Mouse (Mus musculus) neutrophil, adult 5-6 weeks (primary cell): ENCODE measurements at regions not wholly inside any gene's neighbourhood (a gene's known extent, or its start where the extent isn't known, plus 50 kb on each side); places are given as distances from the start of the nearest gene placed in this dataset.
"Not testable (repeated sequence)": the region's sequence is repeated elsewhere in the genome, so short reads cannot be mapped to it uniquely, and the experiment has no call there.

Experiments
- ATAC-seq: fragments of 151-379, 151-347 bp; 2 replicates; pipeline ENCODE4 v1.8.0; 2017; ENCODE audit warnings: mild to moderate bottlenecking, moderate TSS enrichment; ENCODE audit not compliant: insufficient number of reproducible peaks, poor library complexity, low FRiP score, severe bottlenecking; ENCODE audit errors: extremely low read depth

- ATAC-seq, result no peak
These were observed 147.6 kb upstream of the Rtl1 start for GRCm38 (mm10) chr12:109747776-109748175.

DNA sequence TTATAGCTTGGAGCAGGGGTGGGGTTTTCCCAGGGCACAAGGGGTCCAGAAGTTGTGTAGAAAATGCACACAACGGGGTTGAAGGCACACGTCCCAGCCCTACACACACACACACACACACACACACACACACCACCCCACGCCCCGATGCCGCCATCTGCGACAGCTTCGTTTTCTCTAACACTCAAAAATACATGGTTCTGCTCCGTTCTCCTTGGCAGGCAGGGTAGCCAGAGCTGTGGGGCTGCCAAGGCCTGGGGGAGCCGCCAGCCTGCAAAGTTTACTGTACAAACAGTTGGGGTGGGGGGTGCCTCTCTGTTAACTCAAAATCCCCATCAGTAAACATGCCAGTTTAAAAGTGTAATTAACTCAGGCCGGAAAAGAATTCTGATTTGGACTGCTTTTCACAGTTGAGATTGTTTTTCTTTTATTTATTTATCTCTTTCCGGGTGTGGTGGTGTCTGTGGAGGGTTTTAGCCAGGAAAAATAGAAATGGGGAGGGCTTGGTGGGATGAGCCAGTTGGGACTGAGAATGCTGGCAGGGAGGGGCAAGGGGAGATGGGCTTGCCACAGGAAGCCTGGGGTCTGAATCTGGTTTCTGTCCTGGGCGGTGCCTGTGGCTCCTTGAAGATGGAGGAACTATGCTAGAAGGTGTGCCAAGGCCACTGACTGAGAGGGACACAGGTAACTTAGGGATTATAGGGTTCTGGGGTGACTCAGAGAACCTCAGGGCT lies 148.4 kb upstream of the Rtl1 start:
- ATAC-seq, result no peak

- ATAC-seq, result no peak
These were observed 149.1 kb upstream of the Rtl1 start for GRCm38 (mm10) chr12:109749256-109749655.

DNA sequence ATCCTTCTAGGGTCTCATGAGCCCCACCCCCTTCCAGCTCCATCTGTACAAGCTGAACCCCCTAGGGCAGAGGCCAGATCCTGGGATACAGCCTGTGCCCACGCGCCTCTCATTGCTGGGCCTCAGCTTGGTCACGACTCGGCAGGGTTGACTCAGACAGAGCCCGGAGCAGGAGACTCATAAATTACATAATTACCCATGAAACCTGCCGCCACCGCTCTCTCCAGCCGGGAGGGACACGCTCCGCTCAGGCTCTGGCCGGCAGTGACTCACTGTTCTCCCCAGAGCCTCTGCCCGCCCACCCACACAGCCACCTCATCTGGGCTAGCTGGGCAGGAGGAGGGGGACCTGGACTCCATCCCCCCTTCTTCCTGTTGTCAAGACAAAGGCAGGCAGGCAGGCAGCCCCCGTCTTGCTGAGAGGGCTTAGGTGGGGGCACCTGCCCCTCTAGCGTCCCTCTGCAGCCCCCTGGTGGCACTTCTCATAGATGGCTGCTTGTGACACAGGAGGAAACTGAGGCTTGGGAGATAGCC lies 149.6 kb upstream of the Rtl1 start:
- ATAC-seq, result no peak

DNA sequence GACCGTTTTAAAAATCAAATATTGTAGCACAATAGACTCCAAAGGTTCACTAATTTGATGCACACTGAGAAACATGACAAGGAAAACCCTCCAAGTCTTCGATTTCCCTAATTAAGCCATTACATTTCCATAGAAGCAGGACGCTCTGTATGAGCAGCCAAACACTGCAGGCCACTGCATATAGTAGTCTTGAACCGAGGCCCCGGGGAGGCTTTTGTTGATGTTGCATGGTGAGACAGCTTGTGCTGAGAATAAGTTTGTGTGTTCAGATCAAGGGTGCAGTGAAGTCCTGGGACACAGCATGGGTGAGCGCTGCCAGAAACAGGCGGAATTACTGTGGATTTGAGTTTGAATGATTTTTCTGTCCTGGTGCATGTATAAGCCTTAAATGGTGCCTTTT lies 154.9 kb upstream of the Rtl1 start:
- no peak for ATAC-seq

DNA sequence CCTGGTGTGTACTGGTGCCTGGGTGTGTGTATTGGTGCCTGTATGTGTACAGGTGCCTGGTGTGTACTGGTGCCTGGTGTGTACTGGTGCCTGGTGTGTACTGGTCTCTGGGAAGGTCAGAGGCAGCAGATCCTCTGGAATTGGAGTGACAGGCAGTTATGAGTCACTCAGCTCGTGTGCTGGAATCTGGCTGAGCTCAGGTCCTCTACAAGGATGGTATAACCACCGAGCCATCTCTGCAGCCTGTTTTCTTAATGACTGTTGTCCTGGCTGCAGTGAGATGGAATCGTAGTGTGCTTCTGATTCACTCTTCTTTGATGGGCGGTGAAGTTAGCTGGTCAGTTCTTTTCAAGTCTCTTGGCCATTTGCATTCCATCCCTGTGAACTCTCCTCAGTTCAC lies 164.2 kb upstream of the Rtl1 start:
- ATAC-seq, result no peak

GRCm38 (mm10) chr12:109766602-109767001 lies 166.5 kb upstream of the Rtl1 start:
- ATAC-seq, result not testable (repeated sequence)

DNA sequence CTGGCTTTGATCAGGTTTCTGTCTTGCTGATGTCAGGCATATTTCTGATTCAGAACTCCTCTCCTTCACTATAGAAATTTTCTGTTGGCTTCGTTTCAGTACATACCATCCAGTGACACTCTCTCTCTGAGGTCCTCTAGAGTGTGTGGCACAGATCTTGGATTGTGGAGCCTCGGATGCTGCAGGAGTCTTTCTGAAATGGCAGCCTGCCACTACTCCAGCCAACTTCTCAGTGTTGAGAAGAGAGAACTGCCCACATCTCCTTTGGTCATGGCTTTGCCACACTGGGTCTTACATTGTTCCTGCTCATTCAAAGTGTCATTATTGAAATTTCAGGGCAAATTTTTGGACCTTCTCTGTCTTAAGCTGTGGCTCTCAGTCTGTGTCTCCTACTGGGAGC lies 172.4 kb upstream of the Rtl1 start:
- ATAC-seq, result no peak

GRCm38 (mm10) chr12:109773909-109774313 lies 173.8 kb upstream of the Rtl1 start:
- no peak for ATAC-seq

DNA sequence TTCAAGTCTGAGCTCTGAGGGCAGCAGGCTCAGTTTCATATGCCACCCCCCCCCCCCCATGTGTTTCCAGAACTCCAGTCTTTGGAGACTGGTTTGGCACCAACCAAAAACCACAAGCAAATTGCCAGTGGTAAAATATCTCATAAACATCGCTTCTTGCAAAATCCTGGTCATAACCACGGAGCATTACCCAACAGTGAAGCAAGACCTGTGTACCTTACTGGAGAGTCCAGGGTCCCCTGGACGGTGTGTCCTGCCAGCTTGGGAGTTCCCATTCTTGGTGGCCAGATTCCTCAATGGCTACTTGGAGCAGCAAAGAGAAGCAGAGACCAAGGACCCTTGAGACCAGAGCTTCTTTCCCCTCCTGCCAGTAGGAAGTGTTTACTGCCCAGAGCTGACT lies 198.7 kb upstream of the Rtl1 start:
- no peak for ATAC-seq

GRCm38 (mm10) chr12:109799395-109799794 lies 199.3 kb upstream of the Rtl1 start:
- no peak for ATAC-seq

DNA sequence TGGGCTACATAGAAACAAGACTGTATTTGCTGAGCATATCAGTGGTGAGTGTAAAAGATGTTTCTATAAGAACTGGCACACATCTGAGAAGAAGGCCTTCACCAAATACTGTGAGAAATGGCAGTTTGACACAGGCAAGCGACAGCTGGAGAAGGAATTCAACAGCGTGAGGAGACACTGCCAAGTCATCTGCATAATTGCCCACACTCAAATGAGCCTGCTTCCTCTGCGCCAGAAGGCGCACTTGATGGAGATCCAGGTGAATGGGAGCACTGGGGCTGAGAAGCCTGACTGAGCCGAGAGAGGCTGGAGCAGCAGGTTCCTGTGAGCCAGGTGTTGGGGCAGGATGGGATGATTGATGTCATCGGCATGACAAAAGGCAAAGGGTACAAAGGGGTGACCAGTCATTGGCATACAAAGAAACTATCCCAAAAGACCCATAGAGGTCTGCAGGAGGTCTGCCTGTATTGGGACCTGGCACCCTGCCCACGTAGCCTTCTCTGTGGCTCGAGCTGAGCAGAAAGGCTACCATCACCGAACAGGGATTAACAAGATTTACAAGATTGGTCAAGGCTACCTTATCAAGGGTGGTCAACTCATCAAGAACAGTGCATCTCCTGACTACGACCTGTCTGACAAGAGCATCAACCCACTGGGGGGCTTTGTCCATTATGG lies 227.2 kb upstream of the Rtl1 start:
- ATAC-seq, result no peak

- ATAC-seq, result no peak
These were observed 230.3 kb upstream of the Rtl1 start for GRCm38 (mm10) chr12:109830303-109831020.

GRCm38 (mm10) chr12:109832964-109833363 lies 232.8 kb upstream of the Rtl1 start:
- no peak for ATAC-seq

DNA sequence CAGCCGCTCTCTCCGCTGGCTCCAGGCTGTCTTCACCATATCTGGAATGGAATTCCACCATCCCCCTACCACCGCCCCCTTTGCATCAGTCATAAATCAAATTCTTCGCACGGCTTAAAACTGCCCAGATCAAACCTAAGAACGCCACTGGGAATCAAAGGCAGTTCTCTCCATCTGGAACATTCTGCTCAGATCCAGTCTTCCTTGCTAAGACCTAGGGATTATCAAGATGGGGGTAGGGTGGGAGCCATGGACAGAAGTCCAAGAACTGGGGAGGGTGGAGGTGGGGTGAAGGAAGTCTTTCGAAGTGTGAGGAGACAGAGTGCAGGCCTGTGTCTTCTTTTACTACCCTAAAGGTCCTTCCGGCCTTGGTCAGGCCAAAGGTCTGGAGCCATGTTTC lies 236.4 kb upstream of the Rtl1 start:
- ATAC-seq, result no peak

GRCm38 (mm10) chr12:109839126-109839587 lies 239.0 kb upstream of the Rtl1 start:
- ATAC-seq, result no peak

DNA sequence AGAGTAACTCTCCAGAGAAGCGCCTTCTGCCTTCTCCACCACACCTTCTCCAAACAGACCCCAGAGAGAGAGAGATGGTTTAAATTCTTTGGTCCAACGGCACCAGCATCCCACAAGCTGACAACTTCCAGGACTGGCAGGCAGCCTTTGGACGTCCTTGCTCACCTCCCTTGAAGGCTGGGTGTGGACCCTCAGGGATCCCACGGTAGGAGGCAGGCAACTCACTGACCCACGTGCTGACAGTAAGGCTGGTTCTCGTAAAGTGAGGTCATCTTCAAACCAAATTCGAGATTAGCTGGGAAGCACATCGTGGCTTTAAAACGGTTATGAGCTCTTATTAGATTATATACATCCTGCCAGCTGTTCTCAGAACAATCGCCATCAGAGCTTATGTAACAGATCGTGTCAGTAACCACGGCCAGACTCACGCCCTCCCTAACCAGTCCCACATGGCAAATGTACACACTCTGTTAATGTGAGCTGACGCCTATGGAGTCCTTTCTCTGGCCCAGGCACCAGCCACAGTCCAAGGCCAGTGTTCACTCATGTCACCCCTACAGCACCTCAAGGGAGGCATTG lies 239.9 kb upstream of the Rtl1 start:
- ATAC-seq, result no peak

DNA sequence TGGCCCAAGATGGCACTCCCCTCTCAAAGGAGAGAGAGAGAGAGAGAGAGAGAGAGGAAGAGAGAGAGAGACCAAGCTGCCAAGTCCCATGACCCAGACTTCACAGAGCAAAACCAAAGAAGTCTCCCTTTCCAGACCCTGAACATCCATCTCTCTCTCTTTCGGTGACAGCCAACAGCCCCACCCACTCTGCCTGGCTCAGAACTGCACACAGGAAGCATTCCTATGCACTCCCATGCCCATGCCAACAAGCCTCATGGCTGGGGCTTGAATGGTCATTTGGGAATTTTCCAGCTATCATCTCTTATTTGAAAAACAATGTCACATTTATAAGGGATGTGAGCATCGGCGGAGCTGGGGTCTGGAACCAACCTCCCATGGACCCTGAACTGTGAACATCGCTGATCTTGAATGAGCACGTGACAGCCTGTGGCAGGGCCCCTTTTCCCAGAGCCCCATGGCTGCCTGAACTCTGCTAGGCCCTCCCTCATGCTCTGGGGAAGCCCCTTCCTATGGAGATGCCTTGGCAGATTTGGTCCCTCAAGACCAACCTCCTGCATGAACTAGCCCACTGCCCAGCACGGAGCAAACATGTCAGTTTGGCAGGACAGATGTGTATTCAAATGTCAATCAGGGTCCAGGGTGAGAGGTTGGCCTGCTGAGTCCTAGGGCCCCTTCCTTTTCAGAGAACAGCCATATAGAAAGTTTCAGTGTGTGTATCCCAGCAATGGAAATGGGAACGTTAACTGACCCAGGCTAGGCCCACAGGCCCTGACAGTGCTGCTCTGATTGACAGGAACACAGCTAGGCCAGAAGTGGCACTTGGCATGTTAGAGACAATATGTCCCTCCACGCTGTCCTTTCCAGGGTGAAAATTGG lies 244.8 kb upstream of the Rtl1 start:
- ATAC-seq, result no peak

- no peak for ATAC-seq
These were observed 245.4 kb upstream of the Rtl1 start for GRCm38 (mm10) chr12:109845602-109845906.
